Mouse (Mus musculus) stomach, embryonic 14.5 days (tissue): ENCODE measurements around the gene Snx12. TPM values are rescaled to one million over a fixed set of nuclear protein-coding genes. Genes with fewer than 3 reads are reported as not detected.

Experiments
- ATAC-seq: fragments of 200-750 bp; cut with Nextera tagmentation; 2 replicates; pipeline ENCODE4 v1.8.0; 2017; ENCODE audit warnings: low read depth, moderate TSS enrichment; ENCODE audit not compliant: insufficient number of reproducible peaks, insufficient read depth, low FRiP score
- H3K27ac ChIP-seq: fragments of 300-500 bp; sonication (generic); 2 replicates; pipeline ENCODE4 v1.5.1; 2014; ENCODE audit warnings: mild to moderate bottlenecking, low read length, moderate library complexity, mixed read lengths
- H3K27me3 ChIP-seq: fragments of 300-500 bp; sonication (generic); 2 replicates; pipeline ENCODE4 v1.6.1; 2014; ENCODE audit warnings: low read length, control low read depth, mixed read lengths; ENCODE audit not compliant: control insufficient read depth, insufficient read depth
- H3K36me3 ChIP-seq: fragments of 300-500 bp; sonication (generic); 2 replicates; pipeline ENCODE4 v1.6.1; 2014; ENCODE audit warnings: mild to moderate bottlenecking, control low read depth, low read length, moderate library complexity, mixed read lengths; ENCODE audit not compliant: control insufficient read depth, insufficient read depth
- H3K4me1 ChIP-seq: fragments of 300-500 bp; sonication (generic); 2 replicates; pipeline ENCODE4 v1.6.1; 2014; ENCODE audit warnings: low read length, control low read depth, mixed read lengths; ENCODE audit not compliant: control insufficient read depth, insufficient read depth
- H3K4me2 ChIP-seq: fragments of 300-500 bp; sonication (generic); replicated peaks from 2 replicates; pipeline ENCODE4 v1.6.1; 2014; ENCODE audit warnings: low read depth, low read length, control low read depth
- H3K4me3 ChIP-seq: fragments of 300-500 bp; sonication (generic); 2 replicates; pipeline ENCODE4 v1.5.1; 2014; ENCODE audit warnings: low read depth, low read length, control low read depth
- H3K9ac ChIP-seq: fragments of 300-500 bp; sonication (generic); replicated peaks from 2 replicates; pipeline ENCODE4 v1.6.1; 2014; ENCODE audit warnings: low read depth, mild to moderate bottlenecking, control low read depth, low read length, moderate library complexity, mixed read lengths
- H3K9me3 ChIP-seq: fragments of 300-500 bp; sonication (generic); 2 replicates; pipeline ENCODE4 v1.6.1; 2016; ENCODE audit warnings: low read depth, low read length, control low read depth; ENCODE audit not compliant: control insufficient read depth
- WGBS: fragments of 180-500 bp; shearing (Covaris S2); extraction: QIAGEN DNeasy Blood & Tissue Kit; methylation state at CpG from one replicate; pipeline ENCODE4 v1.1.7; 2014; 5-methylcytosine and 5-hydroxymethylcytosine counted together
- polyA plus RNA-seq: library from polyadenylated mRNA; unstranded; fragments of >200 nt; fragmentation: Nextera tagmentation; extraction: Ambion mirVana; gene quantifications from 2 replicates; pipeline ENCODE4 v1.2.1, GENCODE M21; 2014

The Snx12 gene
- polyA plus RNA-seq, 1 experiment from 2014 or later = 56.2 TPM

GRCm38 (mm10) chrX:101163739-101164138 is 58.6 kb downstream of the Snx12 start:
- ATAC-seq = no peak
- Histone ChIP-seq H3K4me3 (no peak overlapping the region), H3K27ac (no peak overlapping the region), H3K9me3 (no peaks in the 10 kb centered on the region), H3K36me3 (no peaks in the 10 kb centered on the region), H3K4me1 (no peaks in the 10 kb centered on the region), H3K9ac (no peak overlapping the region), H3K27me3 (no peaks in the 10 kb centered on the region), H3K4me2 (no peak overlapping the region)
- WGBS = 69% methylated on average over 2 of the region's 2 CpGs

DNA sequence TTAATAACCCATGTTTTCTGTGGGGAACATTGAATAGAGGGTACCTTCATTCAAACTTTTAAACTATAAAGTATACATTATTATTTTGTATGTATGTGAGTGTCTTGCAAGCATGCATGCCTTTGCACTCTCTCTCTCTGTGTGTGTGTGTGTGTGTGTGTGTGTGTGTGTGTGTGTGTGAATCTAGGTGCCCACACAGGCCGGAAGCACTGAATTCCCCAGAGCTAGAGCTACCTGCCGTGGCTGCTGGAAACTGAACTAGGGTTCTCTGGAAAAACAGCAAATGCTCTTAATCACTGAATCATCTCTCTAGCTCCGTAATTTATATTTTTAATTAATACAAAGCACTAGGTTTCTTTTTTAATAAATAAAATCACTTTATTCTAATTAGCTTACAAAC is 59.1 kb downstream of the Snx12 start:
- H3K9ac ChIP-seq = no peak overlapping the region
- WGBS = 70% methylated on average over 3 of the region's 3 CpGs

GRCm38 (mm10) chrX:101162532-101162931 is 59.8 kb downstream of the Snx12 start:
- no peak overlapping the region for H3K4me3 ChIP-seq
- no peaks in the 10 kb centered on the region for H3K27me3 ChIP-seq
- no peak overlapping the region for H3K27ac ChIP-seq
- 83% methylated on average over 3 of the region's 3 CpGs for WGBS
- H3K4me1 ChIP-seq = no peaks in the 10 kb centered on the region
- H3K36me3 ChIP-seq = no peaks in the 10 kb centered on the region
- H3K9ac ChIP-seq = no peak overlapping the region
- no peak overlapping the region for H3K4me2 ChIP-seq
- ATAC-seq = no peak
- no peaks in the 10 kb centered on the region for H3K9me3 ChIP-seq

More for the DNA sequence above, 59.1 kb downstream of the Snx12 start:
- no peak overlapping the region for H3K27ac ChIP-seq
- H3K36me3 ChIP-seq = no peaks in the 10 kb centered on the region
- no peaks in the 10 kb centered on the region for H3K9me3 ChIP-seq
- no peak overlapping the region for H3K4me2 ChIP-seq
- no peaks in the 10 kb centered on the region for H3K27me3 ChIP-seq
- H3K4me3 ChIP-seq = no peak overlapping the region
- H3K4me1 ChIP-seq = no peaks in the 10 kb centered on the region
- no peak for ATAC-seq

DNA sequence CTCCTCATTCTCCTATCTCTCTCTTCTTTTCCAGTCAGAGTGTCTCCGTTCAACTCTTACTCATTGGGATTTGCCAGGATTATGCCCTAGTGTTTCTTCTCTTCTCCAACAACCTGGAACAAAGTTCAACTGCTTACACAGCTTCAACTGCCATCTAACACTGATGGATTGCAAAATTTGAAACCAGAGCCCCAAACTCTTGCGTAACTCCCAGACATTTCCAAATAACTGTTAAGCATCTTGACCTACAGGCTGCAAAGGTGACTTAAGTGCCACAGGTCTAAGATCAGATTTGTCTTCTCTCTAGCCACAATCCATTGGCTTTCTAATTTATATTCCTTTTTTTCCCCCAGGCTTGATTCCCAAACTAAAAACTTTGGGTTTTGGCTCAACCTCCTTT is 64.9 kb downstream of the Snx12 start:
- H3K36me3 ChIP-seq = no peaks in the 10 kb centered on the region
- ATAC-seq = no peak
- H3K4me3 ChIP-seq = no peak overlapping the region
- no peak overlapping the region for H3K4me2 ChIP-seq
- no peaks in the 10 kb centered on the region for H3K27me3 ChIP-seq
- no peak overlapping the region for H3K9ac ChIP-seq
- no peaks in the 10 kb centered on the region for H3K9me3 ChIP-seq
- no peaks in the 10 kb centered on the region for H3K4me1 ChIP-seq
- no peak overlapping the region for H3K27ac ChIP-seq
- 79% methylated on average over 2 of the region's 2 CpGs for WGBS

DNA sequence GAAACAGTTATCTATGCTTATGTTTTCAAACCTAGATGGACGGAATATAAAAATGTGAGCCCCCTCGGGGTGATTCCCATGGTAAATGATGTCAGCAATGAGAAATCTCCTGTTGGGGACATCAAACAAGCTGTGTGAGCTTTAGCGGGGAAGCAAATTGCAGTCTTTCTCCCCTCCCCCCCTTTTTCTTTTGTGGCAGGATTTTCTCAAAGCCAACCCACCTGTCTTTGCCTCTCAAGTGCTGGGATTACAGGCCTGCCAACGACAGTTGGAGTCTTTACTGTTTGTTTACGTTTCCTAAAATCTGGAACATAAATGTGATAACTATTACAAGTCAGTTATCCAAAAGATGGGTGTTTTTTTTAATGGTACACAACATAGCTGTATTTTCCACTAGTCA is 66.0 kb downstream of the Snx12 start:
- Histone ChIP-seq H3K27ac (no peak overlapping the region), H3K4me1 (no peaks in the 10 kb centered on the region), H3K36me3 (no peaks in the 10 kb centered on the region), H3K4me3 (no peak overlapping the region), H3K4me2 (no peak overlapping the region), H3K9me3 (no peaks in the 10 kb centered on the region), H3K9ac (no peak overlapping the region), H3K27me3 (no peaks in the 10 kb centered on the region)
- ATAC-seq = no peak
- WGBS = 24% methylated on average over 5 of the region's 5 CpGs

DNA sequence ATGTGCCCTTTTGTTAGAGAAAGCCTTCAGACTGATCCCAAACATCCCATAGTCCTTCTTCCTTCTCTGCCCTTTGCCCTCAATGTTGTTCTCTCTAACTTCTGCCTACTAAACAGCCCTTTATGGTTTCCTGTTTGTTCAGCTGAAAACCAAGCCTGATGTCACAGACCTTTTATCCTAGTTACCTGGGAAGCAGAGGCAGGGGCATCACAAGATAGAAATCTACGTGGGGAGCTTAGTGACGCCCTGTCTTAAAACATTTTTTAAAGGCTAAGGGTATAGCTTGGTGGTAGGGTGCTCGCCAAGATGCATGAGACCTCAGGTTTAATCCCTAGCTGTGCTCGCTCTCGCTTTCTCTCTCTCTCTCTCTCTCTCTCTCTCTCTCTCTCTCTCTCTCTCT is 74.9 kb downstream of the Snx12 start:
- H3K4me2 ChIP-seq = no peak overlapping the region
- no peak overlapping the region for H3K9ac ChIP-seq
- H3K27ac ChIP-seq = no peak overlapping the region
- H3K4me3 ChIP-seq = no peak overlapping the region
- 63% methylated on average over 5 of the region's 5 CpGs for WGBS
- H3K36me3 ChIP-seq = no peaks in the 10 kb centered on the region
- H3K9me3 ChIP-seq = no peaks in the 10 kb centered on the region
- no peaks in the 10 kb centered on the region for H3K27me3 ChIP-seq
- H3K4me1 ChIP-seq = no peaks in the 10 kb centered on the region
- ATAC-seq = no peak

DNA sequence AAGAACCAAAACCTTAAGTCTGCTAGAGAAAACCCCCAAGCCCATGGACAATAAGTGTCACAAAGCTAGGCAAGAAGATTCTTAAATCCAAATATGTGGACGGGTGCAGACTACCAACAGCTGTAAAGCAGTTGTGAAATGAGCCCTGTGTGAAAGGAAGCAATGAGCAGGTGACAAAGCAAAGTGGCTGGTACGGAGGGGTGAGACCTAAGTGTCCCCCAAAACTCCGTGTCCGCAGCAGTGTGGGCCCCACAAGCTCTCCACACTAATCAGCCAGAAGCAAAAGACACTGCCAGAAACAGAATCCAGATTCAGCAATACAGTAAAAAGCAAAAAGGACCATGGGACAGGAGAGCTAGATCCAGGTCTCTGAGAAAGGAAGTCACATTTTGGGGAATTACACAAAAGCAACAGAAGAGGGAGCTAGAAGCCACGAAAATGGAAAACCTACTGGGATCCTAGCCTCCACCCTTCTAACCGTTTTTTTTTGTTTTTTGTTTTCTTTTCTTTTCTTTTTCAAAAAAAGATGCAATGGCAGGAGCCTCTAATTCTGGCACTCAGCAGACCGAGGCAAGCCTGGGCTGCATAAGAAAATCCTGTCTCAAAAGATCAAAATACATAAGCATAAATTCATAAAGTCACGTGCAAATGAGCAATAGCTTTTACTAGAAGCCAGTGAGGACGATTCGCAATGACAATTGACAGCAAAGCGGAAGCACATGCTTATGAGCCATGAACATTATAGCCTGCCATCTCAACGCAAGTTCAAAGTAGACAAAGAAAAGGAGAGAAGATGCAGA is 90.2 kb downstream of the Snx12 start:
- WGBS = 42% methylated on average over 12 of the region's 12 CpGs
- H3K4me3 ChIP-seq = no peak overlapping the region

GRCm38 (mm10) chrX:101131001-101131400 is 91.4 kb downstream of the Snx12 start:
- Histone ChIP-seq H3K27me3 (no peaks in the 10 kb centered on the region), H3K4me1 (no peaks in the 10 kb centered on the region), H3K36me3 (no peaks in the 10 kb centered on the region), H3K9ac (no peak overlapping the region), H3K9me3 (no peaks in the 10 kb centered on the region), H3K4me2 (no peak overlapping the region), H3K27ac (no peak overlapping the region), H3K4me3 (no peak overlapping the region)
- WGBS = 26% methylated on average over 7 of the region's 7 CpGs
- ATAC-seq = no peak

More for the DNA sequence above, 90.2 kb downstream of the Snx12 start:
- Histone ChIP-seq H3K4me1 (no peaks in the 10 kb centered on the region), H3K4me2 (peak overlapping the region; percentile 12; the same call in 1 of the 2 replicates), H3K9me3 (no peaks in the 10 kb centered on the region), H3K27me3 (no peaks in the 10 kb centered on the region), H3K9ac (no peak overlapping the region), H3K36me3 (no peaks in the 10 kb centered on the region), H3K27ac (no peak overlapping the region)
- ATAC-seq = no peak; the same call in 1 of the 2 replicates

DNA sequence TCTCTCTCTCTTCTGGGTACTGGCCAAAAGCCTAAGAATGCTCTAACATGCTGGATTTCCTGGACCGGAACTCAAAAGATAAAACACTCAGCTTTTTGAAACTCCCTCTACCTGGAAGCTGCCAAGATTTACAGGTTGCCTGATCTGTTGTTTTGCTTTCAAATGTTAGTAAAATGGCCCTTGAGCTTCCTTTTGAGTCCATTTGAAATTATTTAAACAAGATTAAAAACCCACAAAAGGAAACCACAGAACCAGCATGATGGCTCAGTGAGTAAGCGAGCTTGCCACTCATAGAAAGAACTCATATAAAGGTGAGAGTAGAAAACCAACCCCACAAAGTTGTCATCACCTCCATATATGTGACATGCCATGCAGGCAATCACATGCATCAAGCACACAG is 93.8 kb downstream of the Snx12 start:
- 69% methylated on average over 2 of the region's 2 CpGs for WGBS
- Histone ChIP-seq H3K27ac (no peak overlapping the region), H3K4me1 (no peaks in the 10 kb centered on the region), H3K4me3 (no peak overlapping the region), H3K4me2 (no peak overlapping the region), H3K9me3 (no peaks in the 10 kb centered on the region), H3K9ac (no peak overlapping the region), H3K27me3 (no peaks in the 10 kb centered on the region), H3K36me3 (no peaks in the 10 kb centered on the region)
- ATAC-seq = no peak
